In the genomic region with DNA sequence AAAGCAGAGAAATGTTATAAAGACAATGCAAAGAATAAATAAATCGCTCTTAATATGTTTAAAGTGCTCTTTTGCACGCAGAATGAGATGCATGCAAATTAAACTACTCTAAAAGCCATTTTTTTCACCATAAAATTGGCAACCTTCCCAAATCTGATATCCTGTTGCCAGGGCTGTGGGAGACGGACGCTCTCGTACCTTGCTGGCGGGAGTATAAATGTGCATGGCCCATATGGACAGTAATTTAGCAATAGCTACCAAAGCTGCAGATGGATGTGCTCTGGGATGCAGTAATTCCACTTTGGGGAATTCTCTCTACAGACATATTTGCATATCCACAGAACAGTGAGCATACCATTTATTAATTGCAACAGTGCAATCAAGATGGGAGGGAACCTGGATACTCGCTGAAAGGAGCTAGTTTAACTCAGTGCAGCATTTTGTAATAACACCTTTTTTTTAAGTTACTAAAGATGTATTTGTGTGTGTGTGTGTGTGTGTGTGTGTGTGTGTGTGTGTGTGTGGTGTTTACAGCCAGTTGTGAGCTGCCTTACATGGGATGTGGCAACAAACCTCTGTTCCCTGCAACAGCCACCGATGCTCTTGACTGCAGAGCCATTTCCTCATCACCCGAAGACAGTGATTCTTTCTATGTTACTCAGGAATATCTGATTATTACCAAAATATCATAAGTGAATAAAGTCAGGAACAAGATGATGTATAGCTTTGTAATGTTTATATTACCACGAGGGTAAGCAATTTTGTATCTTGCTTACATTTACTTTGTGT, we compare ENCODE assay signal across 15 mouse cellular contexts.
DNase-seq lines count a peak whose midpoint lies in the region; ATAC-seq lines count a peak whose summit lies in the region.
"Had no signal": no experiment of that assay in that cellular context is flagged by ENCODE, and none has a peak within 500 bp of the region (broad histone marks: within the 10 kb centered on the region; RNA-seq: fewer than 3 reads in every experiment).

No protein-coding gene starts in this region.

- no peaks in the 10 kb centered on the region for H3K9me3 ChIP-seq in midbrain, embryonic 11.5 days (ENCODE audit: control insufficient read depth, low read length)
- no peaks in the 10 kb centered on the region for H3K9me3 ChIP-seq in midbrain, embryonic 10.5 days (replicated peaks)
- no peaks in the 10 kb centered on the region for H3K9me3 ChIP-seq in midbrain, embryonic 13.5 days
- H3K9me3 ChIP-seq in intestine, embryonic 15.5 days = no peaks in the 10 kb centered on the region
- H3K9me3 ChIP-seq: limb, embryonic 10.5 days; liver, embryonic 15.5 days; stomach, embryonic 15.5 days had no signal

- H3K9ac ChIP-seq in midbrain, embryonic 11.5 days (ENCODE audit: low read length) = no peak overlapping the region
- no peak overlapping the region for H3K9ac ChIP-seq in midbrain, embryonic 13.5 days (replicated peaks)
- H3K9ac ChIP-seq in intestine, embryonic 15.5 days = no peak overlapping the region
- H3K9ac ChIP-seq: liver, embryonic 15.5 days; stomach, embryonic 15.5 days had no signal

- H3K4me3 ChIP-seq in midbrain, embryonic 11.5 days (ENCODE audit: low read depth, low read length) = no peak overlapping the region
- no peak overlapping the region for H3K4me3 ChIP-seq in midbrain, embryonic 10.5 days
- no peak overlapping the region for H3K4me3 ChIP-seq in midbrain, embryonic 13.5 days (replicated peaks)
- no peak overlapping the region for H3K4me3 ChIP-seq in intestine, embryonic 15.5 days (replicated peaks)
- H3K4me3 ChIP-seq: limb, embryonic 10.5 days; liver, embryonic 15.5 days; stomach, embryonic 15.5 days had no signal

- no peaks in the 10 kb centered on the region for H3K27me3 ChIP-seq in midbrain, embryonic 11.5 days (ENCODE audit: control insufficient read depth, insufficient read depth, low read length)
- no peaks in the 10 kb centered on the region for H3K27me3 ChIP-seq in midbrain, embryonic 10.5 days (ENCODE audit: low read depth, poor library complexity, severe bottlenecking)
- H3K27me3 ChIP-seq in midbrain, embryonic 13.5 days = no peaks in the 10 kb centered on the region
- no peaks in the 10 kb centered on the region for H3K27me3 ChIP-seq in intestine, embryonic 15.5 days (replicated peaks)
- H3K27me3 ChIP-seq: stomach, embryonic 15.5 days had no signal

- peak; percentile 30 to 47 for DNase-seq in cerebellum, postnatal 14 days
- DNase-seq in cerebellum, postnatal 36 days = no peak
- DNase-seq in midbrain, embryonic 11.5 days (ENCODE audit: low spot score, missing footprints) = peak; percentile 77
- DNase-seq in midbrain, embryonic 10.5 days (ENCODE audit: low spot score) = no peak
- DNase-seq in urinary bladder, adult 2 months (ENCODE audit: low spot score) = no peak
- no peak for DNase-seq in urinary bladder, postnatal 14 days (ENCODE audit: low spot score)
- DNase-seq: adrenal gland, adult 2 months; kidney, postnatal 10 days; lung, postnatal 36 days had no signal

- H3K4me1 ChIP-seq in midbrain, embryonic 11.5 days (ENCODE audit: control insufficient read depth, insufficient read depth, low read length) = 0 out of 2 replicates have a peak, but pooled peaks cover 3% of the 10 kb centered on the region
- peaks cover 26% of the 10 kb centered on the region for H3K4me1 ChIP-seq in midbrain, embryonic 10.5 days
- H3K4me1 ChIP-seq in midbrain, embryonic 13.5 days (replicated peaks) = peaks cover 26% of the 10 kb centered on the region
- no peaks in the 10 kb centered on the region for H3K4me1 ChIP-seq in intestine, embryonic 15.5 days (replicated peaks)
- H3K4me1 ChIP-seq: stomach, embryonic 15.5 days had no signal

- WGBS in midbrain, embryonic 11.5 days = 86% methylated on average over 10 of the region's 10 CpGs
- 91% methylated on average over 10 of the region's 10 CpGs for WGBS in midbrain, embryonic 10.5 days
- WGBS in midbrain, embryonic 13.5 days = 61% methylated on average over 10 of the region's 10 CpGs
- 60% methylated on average over 10 of the region's 10 CpGs for WGBS in intestine, embryonic 15.5 days

- no peak overlapping the region for H3K27ac ChIP-seq in midbrain, embryonic 11.5 days (ENCODE audit: low read depth, low read length)
- no peak overlapping the region for H3K27ac ChIP-seq in midbrain, embryonic 10.5 days (replicated peaks)
- no peak overlapping the region for H3K27ac ChIP-seq in midbrain, embryonic 13.5 days
- H3K27ac ChIP-seq in intestine, embryonic 15.5 days = no peak overlapping the region
- H3K27ac ChIP-seq: limb, embryonic 10.5 days; liver, embryonic 15.5 days; stomach, embryonic 15.5 days had no signal

- no peak for ATAC-seq in midbrain, embryonic 11.5 days (ENCODE audit: low FRiP score)
- ATAC-seq in midbrain, embryonic 13.5 days = peak; percentile 86
- no peak for ATAC-seq in intestine, embryonic 15.5 days
- ATAC-seq: inflammation-experienced regulatory T-cells, adult 6 months had no signal

- H3K4me2 ChIP-seq in midbrain, embryonic 11.5 days = no peak overlapping the region
- H3K4me2 ChIP-seq in midbrain, embryonic 13.5 days (replicated peaks) = no peak overlapping the region
- H3K4me2 ChIP-seq in intestine, embryonic 15.5 days (replicated peaks) = no peak overlapping the region
- H3K4me2 ChIP-seq: liver, embryonic 15.5 days; stomach, embryonic 15.5 days had no signal

- no peaks in the 10 kb centered on the region for H3K36me3 ChIP-seq in midbrain, embryonic 11.5 days (ENCODE audit: control insufficient read depth, insufficient read depth, low read length)
- no peaks in the 10 kb centered on the region for H3K36me3 ChIP-seq in midbrain, embryonic 10.5 days
- no peaks in the 10 kb centered on the region for H3K36me3 ChIP-seq in midbrain, embryonic 13.5 days
- no peaks in the 10 kb centered on the region for H3K36me3 ChIP-seq in intestine, embryonic 15.5 days
- H3K36me3 ChIP-seq: limb, embryonic 10.5 days; liver, embryonic 15.5 days; stomach, embryonic 15.5 days had no signal

Comparison
In these comparisons a context has a peak if more than half of its experiments do, and no peak if none do; other contexts are left out.
1. DNase-seq: peak in cerebellum, postnatal 14 days (2 of 2) and midbrain, embryonic 11.5 days (single experiment); none in cerebellum, postnatal 36 days (0 of 2), midbrain, embryonic 10.5 days (single experiment), urinary bladder, adult 2 months (single experiment) and urinary bladder, postnatal 14 days (single experiment).